Mouse (Mus musculus) embryonic facial prominence, embryonic 12.5 days (tissue): ENCODE measurements around the gene Pax7. TPM values are rescaled to one million over a fixed set of nuclear protein-coding genes. Genes with fewer than 3 reads are reported as not detected.

Source experiments
- ATAC-seq: fragments of 200-750 bp; cut with Nextera tagmentation; 2 replicates; pipeline ENCODE4 v1.8.0; 2017; ENCODE audit not compliant: insufficient number of reproducible peaks, insufficient read depth, low FRiP score, low TSS enrichment
- H3K27ac ChIP-seq: fragments of 300-500 bp; sonication (generic); 2 replicates; pipeline ENCODE4 v1.5.1; 2016; ENCODE audit warnings: mild to moderate bottlenecking
- H3K27me3 ChIP-seq: fragments of 300-500 bp; sonication (generic); 2 replicates; pipeline ENCODE4 v1.6.1; 2016; ENCODE audit warnings: mild to moderate bottlenecking, moderate library complexity
- H3K36me3 ChIP-seq: fragments of 300-500 bp; sonication (generic); 2 replicates; pipeline ENCODE4 v1.6.1; 2016; ENCODE audit warnings: mild to moderate bottlenecking
- H3K4me1 ChIP-seq: fragments of 300-500 bp; sonication (generic); 2 replicates; pipeline ENCODE4 v1.6.1; 2016
- H3K4me2 ChIP-seq: fragments of 300-500 bp; sonication (generic); replicated peaks from 2 replicates; pipeline ENCODE4 v1.6.1; 2016; ENCODE audit warnings: mild to moderate bottlenecking, moderate library complexity
- H3K4me3 ChIP-seq: fragments of 300-500 bp; sonication (generic); 2 replicates; pipeline ENCODE4 v1.5.1; 2016; ENCODE audit warnings: mild to moderate bottlenecking
- H3K9ac ChIP-seq: fragments of 300-500 bp; sonication (generic); 2 replicates; pipeline ENCODE4 v1.6.1; 2016; ENCODE audit warnings: mild to moderate bottlenecking, moderate library complexity
- H3K9me3 ChIP-seq: fragments of 300-500 bp; sonication (generic); 2 replicates; pipeline ENCODE4 v1.6.1; 2016; ENCODE audit warnings: mild to moderate bottlenecking, moderate library complexity
- WGBS: fragments of 180-500 bp; shearing (Covaris S2); methylation state at CpG from one replicate; pipeline ENCODE4 v1.1.7; 2016; 5-methylcytosine and 5-hydroxymethylcytosine counted together
- polyA plus RNA-seq: library from polyadenylated mRNA; unstranded; fragments of >200 nt; fragmentation: Nextera tagmentation; extraction: Ambion mirVana; gene quantifications from 2 replicates; pipeline ENCODE4 v1.2.1, GENCODE M21; 2016

Gene Pax7
- polyA plus RNA-seq, 1 experiment from 2014 or later, result 1.3 TPM

DNA sequence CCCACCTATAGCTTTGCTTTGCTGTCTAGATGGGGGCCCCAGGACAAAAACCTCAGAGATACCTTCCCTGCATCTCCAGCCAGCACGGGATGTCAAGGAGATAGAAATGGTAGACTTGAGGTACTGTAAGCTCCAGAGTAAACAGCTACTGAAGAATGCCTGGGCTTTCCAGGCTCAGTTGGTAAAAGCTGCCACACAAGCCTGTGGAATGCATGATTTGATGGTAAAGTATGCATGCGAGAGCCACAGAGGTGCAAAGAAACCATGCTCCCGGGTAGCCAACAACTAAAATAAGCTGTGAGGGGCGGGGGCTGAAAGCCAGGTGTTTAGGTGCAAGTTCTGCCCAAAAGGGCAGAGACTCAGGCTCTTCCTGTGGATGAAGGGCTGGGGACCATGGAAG lies 130.4 kb downstream of the Pax7 start:
- H3K4me3 ChIP-seq, result no peak overlapping the region
- H3K4me2 ChIP-seq, result no peak overlapping the region
- H3K27ac ChIP-seq, result no peak overlapping the region
- peaks cover 1% of the 10 kb centered on the region; the same call in 1 of the 2 replicates for H3K4me1 ChIP-seq
- 70% methylated on average over 4 of the region's 4 CpGs for WGBS
- peaks cover 5% of the 10 kb centered on the region; the same call in 1 of the 2 replicates for H3K27me3 ChIP-seq
- H3K9ac ChIP-seq, result no peak overlapping the region
- no peak for ATAC-seq
- H3K9me3 ChIP-seq, result no peaks in the 10 kb centered on the region
- H3K36me3 ChIP-seq, result no peaks in the 10 kb centered on the region

DNA sequence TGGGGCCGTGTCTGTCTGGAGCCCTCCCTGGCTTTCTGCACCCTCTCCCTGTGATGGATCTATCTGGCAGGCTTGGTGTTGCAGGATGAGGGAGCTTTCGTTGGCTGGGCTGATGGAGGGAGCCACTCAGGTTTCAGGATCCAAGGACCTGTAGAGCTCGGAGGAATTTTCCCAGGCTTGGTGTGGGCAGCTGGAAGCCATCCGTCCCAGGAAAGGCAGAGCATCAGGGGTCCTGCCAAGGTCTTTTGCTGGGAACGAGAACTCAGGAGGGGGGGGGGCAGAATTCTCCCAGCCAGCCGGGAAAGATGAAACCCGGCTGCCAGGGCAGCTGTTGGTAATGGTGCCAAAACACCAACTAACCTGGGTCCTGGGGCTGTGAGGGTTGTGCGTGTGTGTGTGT lies 134.7 kb downstream of the Pax7 start:
- Histone ChIP-seq H3K27ac (no peak overlapping the region), H3K9me3 (no peaks in the 10 kb centered on the region), H3K4me3 (no peak overlapping the region), H3K4me2 (no peak overlapping the region), H3K27me3 (0 out of 2 replicates have a peak, but pooled peaks cover 9% of the 10 kb centered on the region), H3K4me1 (peaks cover 7% of the 10 kb centered on the region; the same call in 1 of the 2 replicates), H3K9ac (no peak overlapping the region), H3K36me3 (no peaks in the 10 kb centered on the region)
- 45% methylated on average over 8 of the region's 8 CpGs for WGBS
- ATAC-seq, result no peak

DNA sequence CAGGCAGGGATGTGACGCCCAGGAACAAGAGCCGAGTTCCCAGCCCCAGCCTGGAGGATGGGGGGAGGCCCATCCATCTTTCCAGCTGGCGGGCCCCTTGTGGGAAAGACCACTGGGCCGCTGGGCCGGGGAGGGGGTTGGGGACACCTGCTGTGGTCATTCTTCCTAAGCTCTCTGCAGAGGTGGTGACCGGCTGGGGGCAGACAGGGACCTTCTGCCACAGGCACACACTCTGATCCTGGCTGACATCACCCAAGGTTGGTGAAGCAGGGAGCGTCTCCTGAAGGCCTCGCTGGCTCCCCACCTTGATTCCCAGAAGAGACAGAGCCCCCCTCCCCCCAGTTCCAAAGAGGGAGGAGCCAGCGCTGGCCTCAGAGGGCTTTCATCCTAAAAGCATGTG lies 135.6 kb downstream of the Pax7 start:
- no peak overlapping the region for H3K4me2 ChIP-seq
- no peak for ATAC-seq
- H3K9ac ChIP-seq, result 0 out of 2 replicates have a peak overlapping the region, but pooled peaks have one; percentile 27
- H3K9me3 ChIP-seq, result no peaks in the 10 kb centered on the region
- peaks cover 15% of the 10 kb centered on the region for H3K27me3 ChIP-seq
- no peak overlapping the region for H3K4me3 ChIP-seq
- peaks cover 7% of the 10 kb centered on the region; the same call in 1 of the 2 replicates for H3K4me1 ChIP-seq
- H3K36me3 ChIP-seq, result no peaks in the 10 kb centered on the region
- 9% methylated on average over 9 of the region's 9 CpGs for WGBS
- 0 out of 2 replicates have a peak overlapping the region, but pooled peaks have one; percentile 11 for H3K27ac ChIP-seq

DNA sequence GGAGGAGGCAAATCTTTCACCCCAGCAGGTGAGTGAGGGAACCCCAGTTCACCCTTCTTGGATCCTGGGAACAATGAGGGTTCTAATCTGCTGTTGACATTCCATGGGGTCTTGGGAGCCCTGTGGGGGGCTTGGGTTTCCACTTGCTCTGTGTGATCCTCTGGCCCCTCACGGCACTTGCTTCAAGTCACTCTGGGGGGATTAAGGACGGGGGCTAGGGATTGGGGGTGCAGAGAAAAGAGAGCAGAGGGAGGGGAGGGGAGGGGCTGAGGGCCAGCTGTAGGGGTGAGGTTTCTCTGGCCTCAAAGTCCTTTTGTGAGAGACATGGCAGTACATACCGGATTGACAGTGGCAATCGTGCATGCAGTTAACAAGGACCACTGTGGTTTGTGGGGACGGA lies 140.0 kb downstream of the Pax7 start:
- 28% methylated on average over 5 of the region's 5 CpGs for WGBS
- no peak for ATAC-seq

DNA sequence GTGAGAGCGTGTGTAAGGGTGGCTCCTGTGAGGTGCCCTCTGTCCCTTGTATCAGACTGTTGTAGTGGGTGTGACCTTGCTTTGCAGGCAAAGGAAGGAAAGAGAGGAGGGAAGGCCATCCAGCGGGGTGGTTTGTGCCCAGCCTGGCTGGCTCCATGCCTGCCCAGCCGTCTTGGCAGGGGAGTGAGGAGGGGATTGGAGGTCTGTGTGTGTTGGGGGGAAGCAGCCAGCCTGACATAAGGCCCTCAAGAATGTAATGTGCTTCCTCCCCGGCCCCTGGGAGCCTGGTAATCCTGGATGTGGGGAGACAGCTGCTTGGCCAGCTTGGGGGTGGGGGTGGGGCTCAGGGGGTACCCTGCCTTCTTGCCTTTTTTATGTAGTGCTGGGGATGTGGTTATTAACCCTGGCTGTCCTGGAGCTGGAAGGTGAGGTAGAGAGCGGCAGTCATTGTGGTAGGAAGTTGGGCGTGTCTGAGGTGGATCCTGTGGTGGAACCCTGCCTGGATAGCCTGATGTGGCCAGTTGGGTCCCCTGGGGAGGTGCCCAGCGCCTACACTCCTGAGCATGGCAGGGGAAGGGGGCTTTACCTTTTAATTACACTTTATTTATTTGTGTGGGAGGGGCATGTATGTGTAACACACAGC lies 143.6 kb downstream of the Pax7 start:
- H3K9ac ChIP-seq, result no peak overlapping the region
- WGBS, result 25% methylated on average over 7 of the region's 7 CpGs
- H3K4me2 ChIP-seq, result no peak overlapping the region
- no peak overlapping the region; the same call in 1 of the 2 replicates for H3K27ac ChIP-seq
- H3K36me3 ChIP-seq, result no peaks in the 10 kb centered on the region
- H3K9me3 ChIP-seq, result no peaks in the 10 kb centered on the region
- H3K4me1 ChIP-seq, result 0 out of 2 replicates have a peak, but pooled peaks cover 8% of the 10 kb centered on the region
- no peak for ATAC-seq
- no peak overlapping the region for H3K4me3 ChIP-seq
- peaks cover 24% of the 10 kb centered on the region for H3K27me3 ChIP-seq

More for the DNA sequence above, 140.0 kb downstream of the Pax7 start:
- Histone ChIP-seq H3K9me3 (no peaks in the 10 kb centered on the region), H3K9ac (no peak overlapping the region), H3K27me3 (peaks cover 24% of the 10 kb centered on the region), H3K4me3 (no peak overlapping the region), H3K4me1 (peaks cover 15% of the 10 kb centered on the region; the same call in 1 of the 2 replicates), H3K27ac (no peak overlapping the region), H3K36me3 (no peaks in the 10 kb centered on the region), H3K4me2 (no peak overlapping the region)

- Histone ChIP-seq H3K9me3 (no peaks in the 10 kb centered on the region), H3K36me3 (no peaks in the 10 kb centered on the region), H3K27me3 (peaks cover 17% of the 10 kb centered on the region), H3K4me2 (no peak overlapping the region), H3K4me1 (0 out of 2 replicates have a peak, but pooled peaks cover 8% of the 10 kb centered on the region), H3K27ac (no peak overlapping the region), H3K9ac (no peak overlapping the region), H3K4me3 (no peak overlapping the region)
- ATAC-seq, result no peak
- 68% methylated on average over 9 of the region's 9 CpGs for WGBS
These were observed 145.3 kb downstream of the Pax7 start for GRCm38 (mm10) chr4:139688058-139688457.

Other genes with a start within 250 kb of the Pax7 start
- not detected in 2 replicates for gene Gm21969, start 230.3 kb downstream of the Pax7 start, polyA plus RNA-seq
- 25.6 and 27.1 TPM in 2 replicates for gene Aldh4a1, start 210.7 kb downstream of the Pax7 start, polyA plus RNA-seq
- not detected in 2 replicates for gene Tas1r2, start 180.0 kb downstream of the Pax7 start, polyA plus RNA-seq
- 0.08 and 0.18 TPM in 2 replicates for gene Klhdc7a, start 134.5 kb upstream of the Pax7 start, polyA plus RNA-seq